Mouse (Mus musculus): ENCODE results near the gene Prelid3b. TPM values are rescaled to one million over a fixed set of nuclear protein-coding genes. Genes with fewer than 3 reads are reported as not detected.

The Prelid3b gene
- polyA plus RNA-seq, 1 experiment: 48.1 TPM

- 68% methylated on average over 3 of the region's 3 CpGs for WGBS
- Histone ChIP-seq H3K27ac (ENCODE audit: insufficient read depth, low read depth, low read length) (no peak overlapping the region), H3K4me3 (ENCODE audit: insufficient read depth, low read depth, low read length) (no peak overlapping the region), H3K4me1 (ENCODE audit: control insufficient read depth, insufficient read depth, low read length) (no peaks in the 10 kb centered on the region), H3K36me3 (ENCODE audit: control insufficient read depth, insufficient read depth, low read length) (no peaks in the 10 kb centered on the region), H3K27me3 (replicated peaks; ENCODE audit: control insufficient read depth, insufficient read depth, low read length) (no peaks in the 10 kb centered on the region)
- no peak for TF ChIP-seq CTCF (conservative IDR thresholded peaks at IDR 0.05; ENCODE audit: insufficient read depth, insufficient read length, low read depth, low read length)
- DNase-seq: no peak
These were observed 4.8 kb upstream of the Prelid3b start for GRCm38 (mm10) chr2:174477543-174478319.

GRCm38 (mm10) chr2:174473550-174473927 lies 658 bp upstream of the Prelid3b start:
- Histone ChIP-seq H3K27ac (ENCODE audit: insufficient read depth, low read depth, low read length) (no peak overlapping the region), H3K4me3 (ENCODE audit: insufficient read depth, low read depth, low read length) (no peak overlapping the region)
- WGBS: 71% methylated on average over 5 of the region's 5 CpGs

GRCm38 (mm10) chr2:174472407-174472806 lies 474 bp downstream of the Prelid3b start:
- Histone ChIP-seq H3K27ac (ENCODE audit: insufficient read depth, low read depth, low read length) (peak overlapping the region; percentile 73), H3K27me3 (replicated peaks; ENCODE audit: control insufficient read depth, insufficient read depth, low read length) (no peaks in the 10 kb centered on the region), H3K36me3 (ENCODE audit: control insufficient read depth, insufficient read depth, low read length) (no peaks in the 10 kb centered on the region), H3K4me3 (ENCODE audit: insufficient read depth, low read depth, low read length) (peak overlapping the region; percentile 78), H3K4me1 (ENCODE audit: control insufficient read depth, insufficient read depth, low read length) (peaks cover 5% of the 10 kb centered on the region; the same call in 1 of the 2 replicates)
- TF ChIP-seq CTCF (conservative IDR thresholded peaks at IDR 0.05; ENCODE audit: insufficient read depth, insufficient read length, low read depth, low read length): no peak
- TF ChIP-seq POLR2A (IDR thresholded peaks at IDR 0.05; ENCODE audit: low read depth, low read length): no peak
- 7% methylated on average over 30 of the region's 30 CpGs for WGBS
- DNase-seq: no peak

More at GRCm38 (mm10) chr2:174473550-174473927, 658 bp upstream of the Prelid3b start:
- DNase-seq: no peak
- H3K36me3 ChIP-seq (ENCODE audit: control insufficient read depth, insufficient read depth, low read length): no peaks in the 10 kb centered on the region
- TF ChIP-seq CTCF (conservative IDR thresholded peaks at IDR 0.05; ENCODE audit: insufficient read depth, insufficient read length, low read depth, low read length) (no peak), POLR2A (IDR thresholded peaks at IDR 0.05; ENCODE audit: low read depth, low read length) (no peak)
- peaks cover 5% of the 10 kb centered on the region; the same call in 1 of the 2 replicates for H3K4me1 ChIP-seq (ENCODE audit: control insufficient read depth, insufficient read depth, low read length)
- no peaks in the 10 kb centered on the region for H3K27me3 ChIP-seq (replicated peaks; ENCODE audit: control insufficient read depth, insufficient read depth, low read length)

GRCm38 (mm10) chr2:174470786-174471405 lies 2.0 kb downstream of the Prelid3b start:
- 87% methylated on average over 7 of the region's 7 CpGs for WGBS
- no peaks in the 10 kb centered on the region for H3K27me3 ChIP-seq (replicated peaks; ENCODE audit: control insufficient read depth, insufficient read depth, low read length)
- no peak for TF ChIP-seq POLR2A (IDR thresholded peaks at IDR 0.05; ENCODE audit: low read depth, low read length)
- TF ChIP-seq CTCF (conservative IDR thresholded peaks at IDR 0.05; ENCODE audit: insufficient read depth, insufficient read length, low read depth, low read length): no peak
- H3K4me1 ChIP-seq (ENCODE audit: control insufficient read depth, insufficient read depth, low read length): peaks cover 5% of the 10 kb centered on the region; the same call in 1 of the 2 replicates
- no peak for DNase-seq
- no peaks in the 10 kb centered on the region for H3K36me3 ChIP-seq (ENCODE audit: control insufficient read depth, insufficient read depth, low read length)
- no peak overlapping the region for H3K4me3 ChIP-seq (ENCODE audit: insufficient read depth, low read depth, low read length)
- no peak overlapping the region for H3K27ac ChIP-seq (ENCODE audit: insufficient read depth, low read depth, low read length)

GRCm38 (mm10) chr2:174470333-174470732 lies 2.5 kb downstream of the Prelid3b start:
- H3K27me3 ChIP-seq (replicated peaks; ENCODE audit: control insufficient read depth, insufficient read depth, low read length): no peaks in the 10 kb centered on the region
- no peak for DNase-seq
- H3K27ac ChIP-seq (ENCODE audit: insufficient read depth, low read depth, low read length): no peak overlapping the region
- H3K4me3 ChIP-seq (ENCODE audit: insufficient read depth, low read depth, low read length): no peak overlapping the region
- peaks cover 5% of the 10 kb centered on the region; the same call in 1 of the 2 replicates for H3K4me1 ChIP-seq (ENCODE audit: control insufficient read depth, insufficient read depth, low read length)
- no peaks in the 10 kb centered on the region for H3K36me3 ChIP-seq (ENCODE audit: control insufficient read depth, insufficient read depth, low read length)
- 78% methylated on average over 4 of the region's 4 CpGs for WGBS
- TF ChIP-seq CTCF (conservative IDR thresholded peaks at IDR 0.05; ENCODE audit: insufficient read depth, insufficient read length, low read depth, low read length) (no peak), POLR2A (IDR thresholded peaks at IDR 0.05; ENCODE audit: low read depth, low read length) (no peak)

GRCm38 (mm10) chr2:174463789-174464523 lies 8.9 kb downstream of the Prelid3b start, which contains the start of gene Atp5e:
TSS of gene Atp5e (minus strand) at chr2:174464105.
- DNase-seq: peak; percentile 99
- H3K27me3 ChIP-seq (replicated peaks; ENCODE audit: control insufficient read depth, insufficient read depth, low read length): no peaks in the 10 kb centered on the region
- WGBS: 2% methylated on average over 48 of the region's 48 CpGs
- peak within 1 kb of the TSS; percentile 88 for H3K4me3 ChIP-seq (ENCODE audit: insufficient read depth, low read depth, low read length)
- TF ChIP-seq POLR2A (IDR thresholded peaks at IDR 0.05; ENCODE audit: low read depth, low read length): no peak
- TF ChIP-seq CTCF (conservative IDR thresholded peaks at IDR 0.05; ENCODE audit: insufficient read depth, insufficient read length, low read depth, low read length): no peak
- H3K27ac ChIP-seq (ENCODE audit: insufficient read depth, low read depth, low read length): peak within 1 kb of the TSS; percentile 95
- H3K36me3 ChIP-seq (ENCODE audit: control insufficient read depth, insufficient read depth, low read length): no peaks in the 10 kb centered on the region; the same call in none of the 2 replicates
- peaks cover 2% of the 10 kb centered on the region; the same call in 1 of the 2 replicates for H3K4me1 ChIP-seq (ENCODE audit: control insufficient read depth, insufficient read depth, low read length)
